Mouse (Mus musculus): ENCODE measurements at regions not wholly inside any gene's neighbourhood (a gene's known extent, or its start where the extent isn't known, plus 50 kb on each side); places are given as distances from the start of the nearest gene placed in this dataset.

DNA sequence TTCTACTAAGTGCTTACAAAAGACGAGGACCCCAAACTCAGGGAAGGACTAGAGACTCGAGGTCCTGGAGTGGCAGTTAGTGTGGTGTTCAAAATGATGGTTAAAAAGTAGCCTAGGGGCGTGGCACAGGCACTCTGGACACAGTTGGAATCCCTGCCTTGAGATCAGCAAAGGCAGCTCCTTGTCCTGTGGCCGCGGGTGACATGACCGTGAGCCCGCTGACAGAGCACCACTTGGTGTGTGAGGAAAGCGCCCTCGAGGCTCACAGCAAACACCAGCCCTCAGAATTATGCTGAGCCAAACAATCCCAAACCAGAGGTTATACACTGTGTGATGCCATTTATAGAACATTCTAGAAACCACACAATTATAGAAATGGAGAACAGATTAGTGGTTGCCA, 112.9 kb upstream of the Tmem189 start:
- TF ChIP-seq CTCF (IDR thresholded peaks at IDR 0.05; ENCODE audit: control insufficient read depth, insufficient read depth, insufficient read length), result no peak
- no peak for TF ChIP-seq FOSL1 (IDR thresholded peaks at IDR 0.05; ENCODE audit: insufficient read depth, low read length, poor library complexity, severe bottlenecking)
- no peak for TF ChIP-seq MYOD1 (IDR thresholded peaks at IDR 0.05; ENCODE audit: control insufficient read depth, insufficient read length, low read depth)

Data from C2C12 (cell line).